Mouse (Mus musculus): ENCODE data around the gene Usp47.

Gene Usp47

GRCm38 (mm10) chr7:112155194-112155593 lies 131.9 kb downstream of the Usp47 start:
- no peak for DNase-seq (ENCODE audit: low spot score in 2 of 2)

GRCm38 (mm10) chr7:112157584-112158315 lies 134.4 kb downstream of the Usp47 start:
- peak in 1 of 2 experiments; percentile 25 for DNase-seq (ENCODE audit: low spot score in 2 of 2)

GRCm38 (mm10) chr7:112158316-112158741 lies 135.0 kb downstream of the Usp47 start:
- peak in 1 of 2 experiments; percentile 21 for DNase-seq (ENCODE audit: low spot score in 2 of 2)

- no peak for DNase-seq (ENCODE audit: low spot score in 2 of 2)
These were observed 135.6 kb downstream of the Usp47 start, which contains the start of gene Dkk3 for GRCm38 (mm10) chr7:112158942-112159341. Gene Dkk3, minus strand, starts transcription at chr7:112159057.

- DNase-seq (ENCODE audit: low spot score in 2 of 2), result no peak
These were observed 136.5 kb downstream of the Usp47 start for GRCm38 (mm10) chr7:112159835-112160234.

All from urinary bladder, adult 18-20 months (tissue).